Mouse (Mus musculus): ENCODE measurements at regions not wholly inside any gene's neighbourhood (a gene's known extent, or its start where the extent isn't known, plus 50 kb on each side); places are given as distances from the start of the nearest gene placed in this dataset.

GRCm38 (mm10) chr3:128896628-128897027, 303.1 kb upstream of the Pitx2 start:
- TF ChIP-seq CTCF (IDR thresholded peaks at IDR 0.05; ENCODE audit: low read depth, low read length): no peak
- TF ChIP-seq POLR2A (IDR thresholded peaks at IDR 0.05; ENCODE audit: extremely low read depth, insufficient read depth, low read length): no peak
